Mouse (Mus musculus): Measurements from ENCODE around the gene Tlr5. TPM values are rescaled to one million over a fixed set of nuclear protein-coding genes. Genes with fewer than 3 reads are reported as not detected.

The Tlr5 gene
- polyA plus RNA-seq, 1 experiment from 2014 or later, result 0.29 TPM

- no peak overlapping the region for H3K27ac ChIP-seq (ENCODE audit: low read depth, low read length)
- WGBS, result 85% methylated on average over 6 of the region's 6 CpGs
- ATAC-seq (ENCODE audit: insufficient read depth, low FRiP score, low TSS enrichment), result no peak
- no peak overlapping the region for H3K4me3 ChIP-seq (ENCODE audit: low read depth, low read length)
- H3K36me3 ChIP-seq (ENCODE audit: control insufficient read depth, insufficient read depth, low read length), result no peaks in the 10 kb centered on the region
- no peaks in the 10 kb centered on the region for H3K9me3 ChIP-seq (ENCODE audit: control insufficient read depth, low read length)
- no peaks in the 10 kb centered on the region for H3K27me3 ChIP-seq (ENCODE audit: control insufficient read depth, insufficient read depth, low read length)
- DNase-seq (ENCODE audit: low spot score), result no peak
- H3K9ac ChIP-seq (ENCODE audit: low read length), result no peak overlapping the region
- H3K4me1 ChIP-seq (ENCODE audit: control insufficient read depth, insufficient read depth, low read length), result no peaks in the 10 kb centered on the region
- H3K4me2 ChIP-seq (ENCODE audit: low read depth), result no peak overlapping the region
Measured at GRCm38 (mm10) chr1:182972240-182972639, 17.7 kb downstream of the Tlr5 start.

GRCm38 (mm10) chr1:182974826-182975225 lies 20.2 kb downstream of the Tlr5 start:
- 81% methylated on average over 14 of the region's 14 CpGs for WGBS
- no peak overlapping the region for H3K9ac ChIP-seq (ENCODE audit: low read length)
- H3K36me3 ChIP-seq (ENCODE audit: control insufficient read depth, insufficient read depth, low read length), result no peaks in the 10 kb centered on the region
- H3K4me2 ChIP-seq (ENCODE audit: low read depth), result no peak overlapping the region
- ATAC-seq (ENCODE audit: insufficient read depth, low FRiP score, low TSS enrichment), result no peak
- DNase-seq (ENCODE audit: low spot score), result no peak
- H3K9me3 ChIP-seq (ENCODE audit: control insufficient read depth, low read length), result no peaks in the 10 kb centered on the region
- no peaks in the 10 kb centered on the region for H3K4me1 ChIP-seq (ENCODE audit: control insufficient read depth, insufficient read depth, low read length)
- H3K27me3 ChIP-seq (ENCODE audit: control insufficient read depth, insufficient read depth, low read length), result no peaks in the 10 kb centered on the region
- no peak overlapping the region for H3K27ac ChIP-seq (ENCODE audit: low read depth, low read length)
- H3K4me3 ChIP-seq (ENCODE audit: low read depth, low read length), result no peak overlapping the region

- no peak overlapping the region for H3K4me3 ChIP-seq (ENCODE audit: low read depth, low read length)
- 74% methylated on average over 6 of the region's 6 CpGs for WGBS
- ATAC-seq (ENCODE audit: insufficient read depth, low FRiP score, low TSS enrichment), result no peak
- DNase-seq (ENCODE audit: low spot score), result no peak
- no peak overlapping the region for H3K9ac ChIP-seq (ENCODE audit: low read length)
- no peaks in the 10 kb centered on the region for H3K4me1 ChIP-seq (ENCODE audit: control insufficient read depth, insufficient read depth, low read length)
- H3K36me3 ChIP-seq (ENCODE audit: control insufficient read depth, insufficient read depth, low read length), result no peaks in the 10 kb centered on the region
- H3K4me2 ChIP-seq (ENCODE audit: low read depth), result no peak overlapping the region
- H3K27ac ChIP-seq (ENCODE audit: low read depth, low read length), result no peak overlapping the region
- H3K27me3 ChIP-seq (ENCODE audit: control insufficient read depth, insufficient read depth, low read length), result no peaks in the 10 kb centered on the region
- no peaks in the 10 kb centered on the region for H3K9me3 ChIP-seq (ENCODE audit: control insufficient read depth, low read length)
Measured at GRCm38 (mm10) chr1:182980702-182981101, 26.1 kb downstream of the Tlr5 start.

- H3K4me3 ChIP-seq (ENCODE audit: low read depth, low read length), result peak overlapping the region; percentile 23
- H3K27ac ChIP-seq (ENCODE audit: low read depth, low read length), result no peak overlapping the region
- no peaks in the 10 kb centered on the region for H3K36me3 ChIP-seq (ENCODE audit: control insufficient read depth, insufficient read depth, low read length)
- WGBS, result 2% methylated on average over 13 of the region's 15 CpGs
- DNase-seq (ENCODE audit: low spot score) (peak; percentile 93), ATAC-seq (ENCODE audit: insufficient read depth, low FRiP score, low TSS enrichment) (peak; percentile 97)
- no peaks in the 10 kb centered on the region for H3K27me3 ChIP-seq (ENCODE audit: control insufficient read depth, insufficient read depth, low read length)
- peak overlapping the region; percentile 62 for H3K9ac ChIP-seq (ENCODE audit: low read length)
- peak overlapping the region; percentile 48 for H3K4me2 ChIP-seq (ENCODE audit: low read depth)
- H3K4me1 ChIP-seq (ENCODE audit: control insufficient read depth, insufficient read depth, low read length), result no peaks in the 10 kb centered on the region
- no peaks in the 10 kb centered on the region for H3K9me3 ChIP-seq (ENCODE audit: control insufficient read depth, low read length)
Measured at GRCm38 (mm10) chr1:182982995-182983394, 28.4 kb downstream of the Tlr5 start.

GRCm38 (mm10) chr1:182983496-182984127 lies 29.0 kb downstream of the Tlr5 start:
- peak overlapping the region; percentile 48 for H3K4me2 ChIP-seq (ENCODE audit: low read depth)
- H3K9ac ChIP-seq (ENCODE audit: low read length), result peak overlapping the region; percentile 62
- H3K4me1 ChIP-seq (ENCODE audit: control insufficient read depth, insufficient read depth, low read length), result no peaks in the 10 kb centered on the region
- H3K36me3 ChIP-seq (ENCODE audit: control insufficient read depth, insufficient read depth, low read length), result no peaks in the 10 kb centered on the region
- no peaks in the 10 kb centered on the region for H3K9me3 ChIP-seq (ENCODE audit: control insufficient read depth, low read length)
- ATAC-seq (ENCODE audit: insufficient read depth, low FRiP score, low TSS enrichment), result 0 out of 2 replicates have a peak, but pooled peaks have one; percentile 29
- H3K4me3 ChIP-seq (ENCODE audit: low read depth, low read length), result peak overlapping the region; percentile 23
- no peak for DNase-seq (ENCODE audit: low spot score)
- 64% methylated on average over 14 of the region's 14 CpGs for WGBS
- H3K27me3 ChIP-seq (ENCODE audit: control insufficient read depth, insufficient read depth, low read length), result no peaks in the 10 kb centered on the region
- H3K27ac ChIP-seq (ENCODE audit: low read depth, low read length), result no peak overlapping the region

- Histone ChIP-seq H3K27me3 (ENCODE audit: control insufficient read depth, insufficient read depth, low read length) (no peaks in the 10 kb centered on the region), H3K9me3 (ENCODE audit: control insufficient read depth, low read length) (no peaks in the 10 kb centered on the region), H3K27ac (ENCODE audit: low read depth, low read length) (no peak overlapping the region), H3K9ac (ENCODE audit: low read length) (no peak overlapping the region), H3K4me2 (ENCODE audit: low read depth) (no peak overlapping the region), H3K36me3 (ENCODE audit: control insufficient read depth, insufficient read depth, low read length) (no peaks in the 10 kb centered on the region), H3K4me3 (ENCODE audit: low read depth, low read length) (no peak overlapping the region), H3K4me1 (ENCODE audit: control insufficient read depth, insufficient read depth, low read length) (no peaks in the 10 kb centered on the region)
- ATAC-seq (ENCODE audit: insufficient read depth, low FRiP score, low TSS enrichment) (no peak), DNase-seq (ENCODE audit: low spot score) (no peak)
- 84% methylated on average over 13 of the region's 13 CpGs for WGBS
Measured at GRCm38 (mm10) chr1:182986243-182986642, 31.7 kb downstream of the Tlr5 start.

- Histone ChIP-seq H3K4me2 (ENCODE audit: low read depth) (no peak overlapping the region), H3K9me3 (ENCODE audit: control insufficient read depth, low read length) (no peaks in the 10 kb centered on the region), H3K4me3 (ENCODE audit: low read depth, low read length) (no peak overlapping the region), H3K27me3 (ENCODE audit: control insufficient read depth, insufficient read depth, low read length) (no peaks in the 10 kb centered on the region), H3K9ac (ENCODE audit: low read length) (no peak overlapping the region), H3K4me1 (ENCODE audit: control insufficient read depth, insufficient read depth, low read length) (no peaks in the 10 kb centered on the region), H3K27ac (ENCODE audit: low read depth, low read length) (no peak overlapping the region), H3K36me3 (ENCODE audit: control insufficient read depth, insufficient read depth, low read length) (no peaks in the 10 kb centered on the region)
- 89% methylated on average over 11 of the region's 11 CpGs for WGBS
- ATAC-seq (ENCODE audit: insufficient read depth, low FRiP score, low TSS enrichment), result no peak
- no peak for DNase-seq (ENCODE audit: low spot score)
Measured at GRCm38 (mm10) chr1:182986750-182987149, 32.2 kb downstream of the Tlr5 start.

GRCm38 (mm10) chr1:182987801-182988200 lies 33.2 kb downstream of the Tlr5 start:
- DNase-seq (ENCODE audit: low spot score), result no peak
- no peaks in the 10 kb centered on the region for H3K9me3 ChIP-seq (ENCODE audit: control insufficient read depth, low read length)
- no peak overlapping the region for H3K9ac ChIP-seq (ENCODE audit: low read length)
- no peaks in the 10 kb centered on the region for H3K27me3 ChIP-seq (ENCODE audit: control insufficient read depth, insufficient read depth, low read length)
- H3K36me3 ChIP-seq (ENCODE audit: control insufficient read depth, insufficient read depth, low read length), result no peaks in the 10 kb centered on the region
- 94% methylated on average over 13 of the region's 13 CpGs for WGBS
- H3K4me1 ChIP-seq (ENCODE audit: control insufficient read depth, insufficient read depth, low read length), result no peaks in the 10 kb centered on the region
- H3K27ac ChIP-seq (ENCODE audit: low read depth, low read length), result no peak overlapping the region
- ATAC-seq (ENCODE audit: insufficient read depth, low FRiP score, low TSS enrichment), result no peak
- no peak overlapping the region for H3K4me3 ChIP-seq (ENCODE audit: low read depth, low read length)
- no peak overlapping the region for H3K4me2 ChIP-seq (ENCODE audit: low read depth)

- ATAC-seq (ENCODE audit: insufficient read depth, low FRiP score, low TSS enrichment) (no peak), DNase-seq (ENCODE audit: low spot score) (no peak)
- no peak overlapping the region for H3K9ac ChIP-seq (ENCODE audit: low read length)
- H3K27me3 ChIP-seq (ENCODE audit: control insufficient read depth, insufficient read depth, low read length), result no peaks in the 10 kb centered on the region
- H3K9me3 ChIP-seq (ENCODE audit: control insufficient read depth, low read length), result no peaks in the 10 kb centered on the region
- no peak overlapping the region for H3K27ac ChIP-seq (ENCODE audit: low read depth, low read length)
- H3K4me2 ChIP-seq (ENCODE audit: low read depth), result no peak overlapping the region
- no peak overlapping the region for H3K4me3 ChIP-seq (ENCODE audit: low read depth, low read length)
- no peaks in the 10 kb centered on the region for H3K4me1 ChIP-seq (ENCODE audit: control insufficient read depth, insufficient read depth, low read length)
- no peaks in the 10 kb centered on the region for H3K36me3 ChIP-seq (ENCODE audit: control insufficient read depth, insufficient read depth, low read length)
- WGBS, result 58% methylated on average over 3 of the region's 3 CpGs
Measured at GRCm38 (mm10) chr1:182988646-182989045, 34.1 kb downstream of the Tlr5 start.

All from neural tube, embryonic 11.5 days (tissue).